Mouse (Mus musculus): ENCODE data around the gene Lrrc49.

DNA sequence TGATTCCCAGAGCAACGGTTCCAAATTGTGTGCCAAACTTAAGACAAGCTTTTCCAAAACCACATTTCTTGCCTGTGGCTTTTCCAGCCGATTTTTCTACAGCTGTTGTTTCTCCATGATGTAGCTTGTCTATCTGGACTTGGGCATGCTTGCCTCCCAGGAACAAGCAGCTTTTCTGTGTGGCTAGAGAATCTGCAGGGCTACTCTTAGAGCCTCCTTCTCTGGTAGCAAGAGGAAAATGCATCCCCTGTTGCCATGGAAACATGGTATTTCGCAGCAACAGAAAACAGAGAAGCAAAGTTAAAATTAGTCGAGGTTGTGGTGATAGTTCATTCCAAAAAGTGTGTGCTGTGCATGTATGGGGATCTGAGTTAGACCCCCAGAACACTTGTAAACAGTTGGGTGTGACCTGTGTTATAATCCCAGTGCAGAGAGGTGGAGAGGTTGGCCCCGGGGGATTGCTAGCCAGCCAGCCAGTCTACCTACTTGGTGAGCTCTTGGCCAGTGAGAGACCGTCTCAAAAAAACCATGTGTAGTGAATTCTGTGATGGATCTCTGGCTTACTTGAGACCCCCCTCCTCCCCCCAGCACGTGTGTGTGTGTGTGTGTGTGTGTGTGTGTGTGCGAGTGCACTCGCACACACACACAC, 126.2 kb downstream of the Lrrc49 start:
- TF ChIP-seq CTCF (IDR thresholded peaks at IDR 0.05; ENCODE audit: low read depth) (no peak), EP300 (IDR thresholded peaks at IDR 0.05; ENCODE audit: low read depth) (no peak)
